Mouse (Mus musculus): ENCODE results near the gene Rab3il1.

The Rab3il1 gene

GRCm38 (mm10) chr19:10001206-10001969 is at the start of gene Rab3il1, which contains the start of gene Best1:
Gene Rab3il1, plus strand, starts transcription at chr19:10001669.
Gene Best1, minus strand, starts transcription at chr19:10001633.
- in situ Hi-C loops (cut with MboI; ENCODE audit: unreplicated experiment in 2 of 2) = loop anchor here (5.0 to 10.0 kb wide), 3 partner anchors 196 to 433 kb away; partner anchors contain the start of genes Fen1 (in 1 of the 2) and Tmem258 (in 1 of the 2)

- in situ Hi-C loops (cut with MboI; ENCODE audit: unreplicated experiment in 2 of 2) = loop anchor here in 1 of 2 experiments (25.0 kb wide), 1 partner anchor 635 kb away; the partner anchor contains the start of genes Cyb561a3 and Tmem138
These were observed 49.1 kb upstream of the Rab3il1 start for GRCm38 (mm10) chr19:9952390-9952789.

- in situ Hi-C loops (cut with MboI; ENCODE audit: unreplicated experiment in 2 of 2) = loop anchor here in 1 of 2 experiments (25.0 kb wide), 1 partner anchor 634 kb away; the partner anchor contains the start of genes Cyb561a3 and Tmem138
These were observed 48.6 kb upstream of the Rab3il1 start for GRCm38 (mm10) chr19:9952912-9953311.

GRCm38 (mm10) chr19:9954055-9954810 is 47.2 kb upstream of the Rab3il1 start:
- in situ Hi-C loops (cut with MboI; ENCODE audit: unreplicated experiment in 2 of 2) = loop anchor here in 1 of 2 experiments (25.0 kb wide), 1 partner anchor 633 kb away; the partner anchor contains the start of genes Cyb561a3 and Tmem138

- in situ Hi-C loops (cut with MboI; ENCODE audit: unreplicated experiment in 2 of 2) = loop anchor here in 1 of 2 experiments (25.0 kb wide), 1 partner anchor 632 kb away; the partner anchor contains the start of genes Cyb561a3 and Tmem138
These were observed 46.7 kb upstream of the Rab3il1 start for GRCm38 (mm10) chr19:9954811-9955202.

- in situ Hi-C loops (cut with MboI; ENCODE audit: unreplicated experiment in 2 of 2) = loop anchor here in 1 of 2 experiments (25.0 kb wide), 1 partner anchor 632 kb away; the partner anchor contains the start of genes Cyb561a3 and Tmem138
These were observed 46.0 kb upstream of the Rab3il1 start for GRCm38 (mm10) chr19:9955438-9955837.

GRCm38 (mm10) chr19:9956624-9957388 is 44.7 kb upstream of the Rab3il1 start:
- in situ Hi-C loops (cut with MboI; ENCODE audit: unreplicated experiment in 2 of 2) = loop anchor here in 1 of 2 experiments (25.0 kb wide), 1 partner anchor 630 kb away; the partner anchor contains the start of genes Cyb561a3 and Tmem138

- in situ Hi-C loops (cut with MboI; ENCODE audit: unreplicated experiment in 2 of 2) = loop anchor here in 1 of 2 experiments (25.0 kb wide), 1 partner anchor 629 kb away; the partner anchor contains the start of genes Cyb561a3 and Tmem138
These were observed 43.5 kb upstream of the Rab3il1 start for GRCm38 (mm10) chr19:9957965-9958364.

GRCm38 (mm10) chr19:9960769-9961168 is 40.7 kb upstream of the Rab3il1 start:
- in situ Hi-C loops (cut with MboI; ENCODE audit: unreplicated experiment in 2 of 2) = loop anchor here in 1 of 2 experiments (25.0 kb wide), 1 partner anchor 627 kb away; the partner anchor contains the start of genes Cyb561a3 and Tmem138

GRCm38 (mm10) chr19:9964205-9964916 is 37.1 kb upstream of the Rab3il1 start:
- in situ Hi-C loops (cut with MboI; ENCODE audit: unreplicated experiment in 2 of 2) = loop anchor here in 1 of 2 experiments (25.0 kb wide), 1 partner anchor 623 kb away; the partner anchor contains the start of genes Cyb561a3 and Tmem138

GRCm38 (mm10) chr19:9966096-9966867 is 35.2 kb upstream of the Rab3il1 start:
- in situ Hi-C loops (cut with MboI; ENCODE audit: unreplicated experiment in 2 of 2) = loop anchor here in 1 of 2 experiments (25.0 kb wide), 1 partner anchor 621 kb away; the partner anchor contains the start of genes Cyb561a3 and Tmem138

- in situ Hi-C loops (cut with MboI; ENCODE audit: unreplicated experiment in 2 of 2) = loop anchor here in 1 of 2 experiments (25.0 kb wide), 1 partner anchor 619 kb away; the partner anchor contains the start of genes Cyb561a3 and Tmem138
These were observed 33.2 kb upstream of the Rab3il1 start for GRCm38 (mm10) chr19:9968081-9968787.

- in situ Hi-C loops (cut with MboI; ENCODE audit: unreplicated experiment in 2 of 2) = loop anchor here in 1 of 2 experiments (25.0 kb wide), 1 partner anchor 612 kb away; the partner anchor contains the start of genes Cyb561a3 and Tmem138
These were observed 26.6 kb upstream of the Rab3il1 start for GRCm38 (mm10) chr19:9974853-9975252.

GRCm38 (mm10) chr19:9977085-9977484 is 24.4 kb upstream of the Rab3il1 start:
- in situ Hi-C loops (cut with MboI; ENCODE audit: unreplicated experiment in 2 of 2) = no loop called here

- in situ Hi-C loops (cut with MboI; ENCODE audit: unreplicated experiment in 2 of 2) = no loop called here
These were observed 23.0 kb upstream of the Rab3il1 start for GRCm38 (mm10) chr19:9978431-9978951.

- in situ Hi-C loops (cut with MboI; ENCODE audit: unreplicated experiment in 2 of 2) = no loop called here
These were observed 22.3 kb upstream of the Rab3il1 start for GRCm38 (mm10) chr19:9979156-9979555.

GRCm38 (mm10) chr19:9980258-9980657 is 21.2 kb upstream of the Rab3il1 start, which contains the start of gene Fth1:
Gene Fth1, plus strand, starts transcription at chr19:9980598.
- in situ Hi-C loops (cut with MboI; ENCODE audit: unreplicated experiment in 2 of 2) = no loop called here
